Mouse (Mus musculus) heart, embryonic 10.5 days (tissue): ENCODE data around the gene Ptpro. TPM values are rescaled to one million over a fixed set of nuclear protein-coding genes. Genes with fewer than 3 reads are reported as not detected.

Source experiments
- DNase-seq: peaks from one replicate; pipeline ENCODE4 v3.0.0-alpha.2; 2017; ENCODE audit warnings: low spot score
- H3K27ac ChIP-seq: fragments of 300-500 bp; sonication (generic); 2 replicates; pipeline ENCODE4 v1.5.1; 2016; ENCODE audit warnings: mild to moderate bottlenecking
- H3K27me3 ChIP-seq: fragments of 300-500 bp; sonication (generic); 2 replicates; pipeline ENCODE4 v1.6.1; 2016; ENCODE audit warnings: mild to moderate bottlenecking; ENCODE audit not compliant: poor library complexity, insufficient read depth, severe bottlenecking
- H3K36me3 ChIP-seq: fragments of 300-500 bp; sonication (generic); 2 replicates; pipeline ENCODE4 v1.6.1; 2016; ENCODE audit warnings: mild to moderate bottlenecking, moderate library complexity
- H3K4me1 ChIP-seq: fragments of 300-500 bp; sonication (generic); 2 replicates; pipeline ENCODE4 v1.6.1; 2016; ENCODE audit warnings: mild to moderate bottlenecking
- H3K4me3 ChIP-seq: fragments of 300-500 bp; sonication (generic); 2 replicates; pipeline ENCODE4 v1.5.1; 2016; ENCODE audit warnings: mild to moderate bottlenecking, moderate library complexity
- H3K9me3 ChIP-seq: fragments of 300-500 bp; sonication (generic); 2 replicates; pipeline ENCODE4 v1.6.1; 2016; ENCODE audit warnings: mild to moderate bottlenecking, moderate library complexity
- WGBS: fragments of 180-500 bp; shearing (Covaris S2); methylation state at CpG from one replicate; pipeline ENCODE4 v1.1.7; 2016; 5-methylcytosine and 5-hydroxymethylcytosine counted together
- polyA plus RNA-seq: library from polyadenylated mRNA; unstranded; fragments of >200 nt; fragmentation: Nextera tagmentation; extraction: Ambion mirVana; gene quantifications from 2 replicates; pipeline ENCODE4 v1.2.1, GENCODE M21; 2016

Gene Ptpro
- polyA plus RNA-seq, 1 experiment from 2014 or later: 0.72 TPM

- Histone ChIP-seq H3K4me1 (no peaks in the 10 kb centered on the region; the same call in 1 of the 2 replicates), H3K27me3 (no peaks in the 10 kb centered on the region), H3K9me3 (no peaks in the 10 kb centered on the region), H3K36me3 (no peaks in the 10 kb centered on the region), H3K27ac (no peak overlapping the region), H3K4me3 (no peak overlapping the region)
- no peak for DNase-seq
- 60% methylated on average over 5 of the region's 5 CpGs for WGBS
Observed at GRCm38 (mm10) chr6:137364681-137365080, 112.6 kb downstream of the Ptpro start.

GRCm38 (mm10) chr6:137365637-137366036, 113.5 kb downstream of the Ptpro start:
- no peak overlapping the region for H3K4me3 ChIP-seq
- no peak overlapping the region for H3K27ac ChIP-seq
- 81% methylated on average over 2 of the region's 2 CpGs for WGBS

DNA sequence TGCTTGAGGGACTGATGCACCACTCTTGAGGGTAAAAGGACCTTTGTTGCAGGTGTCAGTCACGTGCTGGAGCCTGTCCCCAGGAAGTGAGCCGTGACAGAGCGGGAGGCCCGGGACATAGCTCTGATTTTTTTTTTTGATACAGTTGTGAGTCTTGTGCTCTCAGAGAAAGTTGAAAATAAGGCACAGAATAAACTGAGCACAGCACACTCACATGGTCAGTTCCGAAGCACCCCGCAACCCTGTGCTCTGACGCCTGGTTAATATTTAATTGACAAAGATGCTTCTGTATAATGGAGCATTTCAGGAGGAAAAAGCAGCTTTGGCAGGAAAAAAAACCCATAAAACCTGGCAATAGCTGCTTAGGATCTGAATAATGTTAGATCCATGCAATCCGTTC, 118.6 kb downstream of the Ptpro start:
- WGBS: 75% methylated on average over 8 of the region's 8 CpGs

More at GRCm38 (mm10) chr6:137365637-137366036, 113.5 kb downstream of the Ptpro start:
- H3K27me3 ChIP-seq: no peaks in the 10 kb centered on the region
- no peaks in the 10 kb centered on the region for H3K36me3 ChIP-seq
- no peak for DNase-seq
- H3K4me1 ChIP-seq: peaks cover 4% of the 10 kb centered on the region; the same call in 1 of the 2 replicates
- no peaks in the 10 kb centered on the region for H3K9me3 ChIP-seq

GRCm38 (mm10) chr6:137371455-137371854, 119.3 kb downstream of the Ptpro start:
- Histone ChIP-seq H3K4me3 (no peak overlapping the region), H3K27me3 (no peaks in the 10 kb centered on the region), H3K4me1 (peaks cover 6% of the 10 kb centered on the region; the same call in 1 of the 2 replicates), H3K27ac (no peak overlapping the region), H3K36me3 (no peaks in the 10 kb centered on the region), H3K9me3 (no peaks in the 10 kb centered on the region)
- no peak for DNase-seq
- 74% methylated on average over 6 of the region's 6 CpGs for WGBS

More for the DNA sequence above, 118.6 kb downstream of the Ptpro start:
- no peak for DNase-seq
- Histone ChIP-seq H3K27me3 (no peaks in the 10 kb centered on the region), H3K4me3 (no peak overlapping the region), H3K9me3 (no peaks in the 10 kb centered on the region), H3K36me3 (no peaks in the 10 kb centered on the region), H3K27ac (no peak overlapping the region; the same call in 1 of the 2 replicates), H3K4me1 (peaks cover 6% of the 10 kb centered on the region; the same call in 1 of the 2 replicates)

GRCm38 (mm10) chr6:137373920-137374319, 121.8 kb downstream of the Ptpro start:
- Histone ChIP-seq H3K27ac (no peak overlapping the region), H3K4me3 (no peak overlapping the region), H3K36me3 (no peaks in the 10 kb centered on the region), H3K9me3 (no peaks in the 10 kb centered on the region), H3K4me1 (peaks cover 6% of the 10 kb centered on the region; the same call in 1 of the 2 replicates), H3K27me3 (no peaks in the 10 kb centered on the region)
- DNase-seq: no peak
- WGBS: 66% methylated on average over 6 of the region's 6 CpGs

GRCm38 (mm10) chr6:137382546-137382945, 130.4 kb downstream of the Ptpro start:
- no peaks in the 10 kb centered on the region for H3K27me3 ChIP-seq
- 61% methylated on average over 9 of the region's 9 CpGs for WGBS
- no peak for DNase-seq
- no peak overlapping the region for H3K4me3 ChIP-seq
- no peaks in the 10 kb centered on the region for H3K36me3 ChIP-seq
- H3K4me1 ChIP-seq: no peaks in the 10 kb centered on the region
- no peaks in the 10 kb centered on the region for H3K9me3 ChIP-seq
- no peak overlapping the region for H3K27ac ChIP-seq

DNA sequence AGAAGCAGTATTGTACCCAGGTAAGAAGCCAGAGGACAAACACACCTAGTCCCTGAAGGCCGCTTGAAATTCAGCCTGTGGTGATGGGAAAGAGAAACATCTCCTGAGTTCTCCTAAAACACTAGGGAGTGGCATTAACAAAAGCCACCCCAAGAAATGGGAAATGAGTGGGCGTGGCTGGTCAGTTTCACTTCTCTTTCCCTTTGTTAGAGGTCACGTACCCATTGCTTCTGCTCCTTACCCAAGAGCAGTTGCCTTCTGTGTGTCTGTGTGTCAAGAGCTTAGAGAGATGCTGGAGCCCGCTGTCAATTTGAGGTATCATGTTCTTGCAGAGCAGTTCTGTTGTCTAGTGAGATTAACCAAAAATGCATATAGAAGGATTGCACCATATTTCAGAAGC, 134.2 kb downstream of the Ptpro start:
- no peaks in the 10 kb centered on the region for H3K9me3 ChIP-seq
- no peak overlapping the region for H3K27ac ChIP-seq
- no peak for DNase-seq
- WGBS: 80% methylated on average over 4 of the region's 4 CpGs
- no peaks in the 10 kb centered on the region for H3K27me3 ChIP-seq
- no peaks in the 10 kb centered on the region for H3K36me3 ChIP-seq
- no peaks in the 10 kb centered on the region for H3K4me1 ChIP-seq
- no peak overlapping the region for H3K4me3 ChIP-seq

- Histone ChIP-seq H3K4me3 (no peak overlapping the region), H3K4me1 (no peaks in the 10 kb centered on the region), H3K27me3 (no peaks in the 10 kb centered on the region), H3K36me3 (no peaks in the 10 kb centered on the region), H3K9me3 (no peaks in the 10 kb centered on the region), H3K27ac (no peak overlapping the region)
- WGBS: 61% methylated on average over 4 of the region's 4 CpGs
- no peak for DNase-seq
Observed at GRCm38 (mm10) chr6:137386935-137387334, 134.8 kb downstream of the Ptpro start.

- Histone ChIP-seq H3K4me3 (no peak overlapping the region), H3K27me3 (no peaks in the 10 kb centered on the region), H3K36me3 (no peaks in the 10 kb centered on the region), H3K4me1 (no peaks in the 10 kb centered on the region), H3K9me3 (no peaks in the 10 kb centered on the region), H3K27ac (no peak overlapping the region)
- DNase-seq: no peak
- 85% methylated on average over 7 of the region's 7 CpGs for WGBS
Observed at GRCm38 (mm10) chr6:137395075-137395474, 143.0 kb downstream of the Ptpro start.

GRCm38 (mm10) chr6:137396106-137396793, 144.1 kb downstream of the Ptpro start:
- no peaks in the 10 kb centered on the region for H3K36me3 ChIP-seq

GRCm38 (mm10) chr6:137397358-137397757, 145.2 kb downstream of the Ptpro start:
- Histone ChIP-seq H3K27me3 (no peaks in the 10 kb centered on the region), H3K9me3 (no peaks in the 10 kb centered on the region), H3K27ac (no peak overlapping the region), H3K4me1 (no peaks in the 10 kb centered on the region), H3K36me3 (no peaks in the 10 kb centered on the region), H3K4me3 (no peak overlapping the region)
- DNase-seq: no peak
- 71% methylated on average over 2 of the region's 2 CpGs for WGBS

More at GRCm38 (mm10) chr6:137396106-137396793, 144.1 kb downstream of the Ptpro start:
- no peaks in the 10 kb centered on the region for H3K27me3 ChIP-seq
- no peaks in the 10 kb centered on the region for H3K9me3 ChIP-seq
- H3K4me3 ChIP-seq: no peak overlapping the region
- no peaks in the 10 kb centered on the region for H3K4me1 ChIP-seq
- 69% methylated on average over 4 of the region's 4 CpGs for WGBS
- no peak for DNase-seq
- H3K27ac ChIP-seq: no peak overlapping the region

GRCm38 (mm10) chr6:137404196-137404595, 152.1 kb downstream of the Ptpro start:
- peaks cover 2% of the 10 kb centered on the region; the same call in 1 of the 2 replicates for H3K4me1 ChIP-seq
- 80% methylated on average over 4 of the region's 4 CpGs for WGBS
- no peaks in the 10 kb centered on the region for H3K36me3 ChIP-seq
- no peak overlapping the region for H3K4me3 ChIP-seq
- no peak for DNase-seq
- H3K27me3 ChIP-seq: no peaks in the 10 kb centered on the region
- 0 out of 2 replicates have a peak, but pooled peaks cover 2% of the 10 kb centered on the region for H3K9me3 ChIP-seq
- no peak overlapping the region for H3K27ac ChIP-seq

DNA sequence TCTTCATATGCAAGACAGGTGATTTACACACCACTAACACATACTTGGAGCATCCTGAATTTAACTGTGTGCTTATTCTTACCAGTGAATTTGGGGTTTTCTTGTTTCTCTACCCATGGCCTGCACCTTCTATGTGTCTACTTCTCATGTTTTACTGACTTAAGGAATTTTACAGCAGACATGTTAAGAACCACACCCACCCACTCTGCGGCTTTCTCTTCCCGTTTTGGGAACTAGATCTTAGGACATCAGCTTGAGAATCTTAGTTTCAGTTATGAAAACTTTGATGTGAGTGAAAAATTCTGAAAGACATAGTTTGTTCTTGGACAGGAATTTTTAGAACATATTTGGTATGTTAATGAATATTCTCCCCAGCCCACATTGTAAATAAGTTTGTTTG, 153.6 kb downstream of the Ptpro start:
- H3K27me3 ChIP-seq: no peaks in the 10 kb centered on the region
- H3K9me3 ChIP-seq: 0 out of 2 replicates have a peak, but pooled peaks cover 2% of the 10 kb centered on the region
- peaks cover 6% of the 10 kb centered on the region; the same call in 1 of the 2 replicates for H3K4me1 ChIP-seq
- DNase-seq: no peak
- WGBS: 82% methylated on average over 2 of the region's 2 CpGs
- no peak overlapping the region for H3K4me3 ChIP-seq
- H3K36me3 ChIP-seq: no peaks in the 10 kb centered on the region
- no peak overlapping the region for H3K27ac ChIP-seq
